Mouse (Mus musculus) Patski (cell line): ENCODE measurements around the gene Dnajb6. TPM values are rescaled to one million over a fixed set of nuclear protein-coding genes. Genes with fewer than 3 reads are reported as not detected.
A peak's percentile ranks its signal among the peaks of the same experiment; 100 is the strongest.

Source experiments
- ATAC-seq: fragments of 100-300 bp; one replicate; pipeline ENCODE4 v1.8.0; 2021
- CTCF ChIA-PET: fragments of 350-600 bp; sonication (Branson Sonifier 250); formaldehyde crosslinking; loops from one replicate; lab custom pipeline; 2022; ENCODE audit warnings: inconsistent platforms; lab: Charles Lee
- POLR2A ChIA-PET: fragments of 350-600 bp; sonication (Branson Sonifier 250); formaldehyde crosslinking; loops from one replicate; lab custom pipeline; 2022; ENCODE audit warnings: antibody characterized with exemption, inconsistent platforms; lab: Charles Lee
- DNase-seq: peaks from one replicate; pipeline ENCODE4 v3.0.0-alpha.2; 2011; ENCODE audit warnings: low read depth, low spot score
- H3K27me3 ChIP-seq: fragments of 371-371 bp; one replicate; pipeline ENCODE4 v1.5.1; 2021
- CTCF ChIP-seq: fragments of 100-300 bp; IDR thresholded peaks from one replicate; pipeline ENCODE4 v1.5.1; 2021
- in situ Hi-C: fragments of 300-500 bp; cut with MboI; formaldehyde crosslinking; loops from 3 replicates; pipeline ENCODE4 v1.11.1; 2018; ENCODE audit warnings: low pct_unique_long_range_greater_than_20kb, mixed read lengths
- polyA plus RNA-seq: library from polyadenylated mRNA; unstranded; gene quantifications from one replicate; pipeline ENCODE4 v1.2.3, GENCODE M21; 2021

Gene Dnajb6
- polyA plus RNA-seq = 136 TPM

GRCm38 (mm10) chr5:29735557-29736061 lies at the start of gene Dnajb6, which contains the start of gene Gm5129:
TSS of gene Dnajb6 (plus strand) at chr5:29735688.
TSS of gene Gm5129 (minus strand) at chr5:29735936.
- ChIA-PET CTCF (no interaction called here), POLR2A (interaction anchor here (1.9 kb wide), 1 partner anchor 10 kb away, joined by 7 read pairs; no protein-coding TSS in a partner anchor)
- DNase-seq (peak; percentile 66), ATAC-seq (peak; percentile 81)
- no peak for TF ChIP-seq CTCF
- H3K27me3 ChIP-seq = no peaks in the 10 kb centered on the region
- in situ Hi-C loops = no loop called here

- TF ChIP-seq CTCF = peak; percentile 76
Observed at GRCm38 (mm10) chr5:29687671-29688070, 47.8 kb upstream of the Dnajb6 start.

GRCm38 (mm10) chr5:29688352-29688751 lies 47.1 kb upstream of the Dnajb6 start:
- no peak for ATAC-seq
- ChIA-PET CTCF (interaction anchor here (1.0 to 2.4 kb wide), 9 partner anchors 10 to 299 kb away, joined by 3 to 11 read pairs (median 4); no protein-coding TSS in a partner anchor), POLR2A (interaction anchor here (0.9 kb wide), 1 partner anchor 118 kb away, joined by 3 read pairs; no protein-coding TSS in a partner anchor)
- DNase-seq = no peak
- in situ Hi-C loops = loop anchor here (5.0 kb wide), 1 partner anchor 301 kb away; no protein-coding TSS in a partner anchor
- no peaks in the 10 kb centered on the region for H3K27me3 ChIP-seq
- peak; percentile 54 for TF ChIP-seq CTCF

More at GRCm38 (mm10) chr5:29687671-29688070, 47.8 kb upstream of the Dnajb6 start:
- in situ Hi-C loops = loop anchor here (5.0 kb wide), 1 partner anchor 300 kb away; no protein-coding TSS in a partner anchor
- no peaks in the 10 kb centered on the region for H3K27me3 ChIP-seq
- ATAC-seq (peak; percentile 77), DNase-seq (no peak)
- ChIA-PET POLR2A (interaction anchor here (0.9 kb wide), 1 partner anchor 118 kb away, joined by 3 read pairs; no protein-coding TSS in a partner anchor), CTCF (interaction anchor here (1.0 to 2.4 kb wide), 9 partner anchors 16 to 298 kb away, joined by 3 to 11 read pairs (median 4); no protein-coding TSS in a partner anchor)

- ATAC-seq (peak; percentile 5), DNase-seq (no peak)
- in situ Hi-C loops = no loop called here
- CTCF ChIA-PET = interaction anchor here (1.3 kb wide), 1 partner anchor 9 kb away, joined by 4 read pairs; no protein-coding TSS in a partner anchor
- no peaks in the 10 kb centered on the region for H3K27me3 ChIP-seq
- POLR2A ChIA-PET = no interaction called here
- TF ChIP-seq CTCF = no peak
Observed at GRCm38 (mm10) chr5:29698493-29698892, 37.0 kb upstream of the Dnajb6 start.

- no peak for TF ChIP-seq CTCF
- CTCF ChIA-PET = interaction anchor here (1.5 kb wide), 1 partner anchor 11 kb away, joined by 3 read pairs; no protein-coding TSS in a partner anchor
- in situ Hi-C loops = no loop called here
- no peak for ATAC-seq
- no peaks in the 10 kb centered on the region for H3K27me3 ChIP-seq
- DNase-seq = no peak
- POLR2A ChIA-PET = interaction anchor here (0.9 kb wide), 1 partner anchor 33 kb away, joined by 3 read pairs; no protein-coding TSS in a partner anchor
Observed at GRCm38 (mm10) chr5:29699520-29700202, 35.8 kb upstream of the Dnajb6 start.

- ATAC-seq = no peak
- in situ Hi-C loops = no loop called here
- TF ChIP-seq CTCF = no peak
- CTCF ChIA-PET = no interaction called here
- POLR2A ChIA-PET = no interaction called here
- no peak for DNase-seq
- H3K27me3 ChIP-seq = no peaks in the 10 kb centered on the region
Observed at GRCm38 (mm10) chr5:29707241-29707640, 28.2 kb upstream of the Dnajb6 start.

- no peaks in the 10 kb centered on the region for H3K27me3 ChIP-seq
- DNase-seq (peak; percentile 66), ATAC-seq (peak; percentile 74)
- CTCF ChIA-PET = interaction anchor here (1.2 kb wide), 1 partner anchor 30 kb away, joined by 3 read pairs; no protein-coding TSS in a partner anchor
- TF ChIP-seq CTCF = no peak
- in situ Hi-C loops = no loop called here
- POLR2A ChIA-PET = no interaction called here
Observed at GRCm38 (mm10) chr5:29708258-29708657, 27.2 kb upstream of the Dnajb6 start.

GRCm38 (mm10) chr5:29711631-29712030 lies 23.9 kb upstream of the Dnajb6 start:
- in situ Hi-C loops = no loop called here
- ATAC-seq (no peak), DNase-seq (no peak)
- POLR2A ChIA-PET = interaction anchor here (0.7 kb wide), 2 partner anchors 20 to 1562 kb away, joined by 3 to 4 read pairs; no protein-coding TSS in a partner anchor
- no peak for TF ChIP-seq CTCF
- H3K27me3 ChIP-seq = no peaks in the 10 kb centered on the region
- CTCF ChIA-PET = no interaction called here

- DNase-seq = no peak
- in situ Hi-C loops = no loop called here
- ATAC-seq = no peak
- CTCF ChIA-PET = no interaction called here
- no peaks in the 10 kb centered on the region for H3K27me3 ChIP-seq
- TF ChIP-seq CTCF = no peak
- POLR2A ChIA-PET = no interaction called here
Observed at GRCm38 (mm10) chr5:29712906-29713305, 22.6 kb upstream of the Dnajb6 start.

- in situ Hi-C loops = no loop called here
- POLR2A ChIA-PET = no interaction called here
- ATAC-seq (no peak), DNase-seq (no peak)
- CTCF ChIA-PET = interaction anchor here (0.7 to 1.5 kb wide), 2 partner anchors 11 to 29 kb away, joined by 3 to 4 read pairs; no protein-coding TSS in a partner anchor
- H3K27me3 ChIP-seq = no peaks in the 10 kb centered on the region
- TF ChIP-seq CTCF = no peak
Observed at GRCm38 (mm10) chr5:29721159-29721558, 14.3 kb upstream of the Dnajb6 start.
